Mouse (Mus musculus) testis, postnatal 14 days (tissue): Measurements from ENCODE around the gene Btbd6.
A peak's percentile ranks its signal among the peaks of the same experiment; 100 is the strongest.

Source experiments
- DNase-seq: peaks from one replicate; pipeline ENCODE4 v3.0.0; 2021; ENCODE audit warnings: low spot score

Btbd6 gene

DNA sequence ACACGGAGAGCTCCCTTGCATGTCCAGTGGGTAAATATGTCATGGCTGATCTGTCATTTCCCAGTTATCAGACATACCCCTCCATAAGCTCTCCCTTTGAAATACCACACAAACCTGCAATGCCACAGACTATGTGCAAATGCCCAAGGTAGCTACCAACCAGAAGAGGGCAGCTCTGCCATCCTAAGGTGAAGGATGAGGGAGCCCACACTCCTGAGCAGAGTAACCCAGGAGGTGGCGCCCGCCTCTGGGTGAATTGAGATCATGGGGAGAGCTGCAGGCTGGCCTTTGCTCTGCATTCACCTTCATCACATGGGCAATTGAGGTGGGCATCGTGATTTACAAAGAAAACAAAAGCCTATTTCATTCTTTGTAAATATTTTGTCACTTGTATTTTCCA, 28.7 kb downstream of the Btbd6 start:
- DNase-seq: peak; percentile 62

DNA sequence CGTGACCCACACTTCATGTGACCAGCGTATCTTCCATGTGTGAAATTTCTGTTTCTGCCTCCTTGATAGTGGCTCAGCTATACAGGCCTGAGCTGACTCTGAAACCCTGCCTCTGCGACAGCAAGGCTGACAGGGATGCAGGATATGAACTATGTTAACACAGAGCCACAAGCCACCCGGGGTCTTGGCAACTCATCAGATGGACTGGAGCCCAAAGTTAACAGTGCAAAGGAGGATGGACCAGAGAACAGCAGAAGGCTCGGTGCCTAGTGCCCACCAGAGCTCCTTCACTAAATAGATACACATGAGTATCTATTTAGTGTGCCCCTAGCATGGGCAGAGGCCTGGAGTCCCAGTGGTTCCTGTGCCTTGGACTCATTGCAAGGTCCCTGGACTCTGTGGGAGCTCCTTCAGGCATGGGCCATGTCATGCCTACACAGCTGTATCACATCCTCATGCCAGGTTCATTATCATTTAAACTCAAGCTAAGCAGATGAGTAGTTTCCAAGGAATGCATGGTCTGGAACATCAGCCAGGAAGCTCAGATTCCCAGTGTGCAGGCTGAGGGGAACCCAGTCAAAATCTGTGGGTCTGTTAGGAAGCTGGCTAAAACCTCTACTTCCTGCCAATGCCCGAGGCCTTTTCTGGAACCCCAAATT, 35.5 kb downstream of the Btbd6 start:
- no peak for DNase-seq

DNA sequence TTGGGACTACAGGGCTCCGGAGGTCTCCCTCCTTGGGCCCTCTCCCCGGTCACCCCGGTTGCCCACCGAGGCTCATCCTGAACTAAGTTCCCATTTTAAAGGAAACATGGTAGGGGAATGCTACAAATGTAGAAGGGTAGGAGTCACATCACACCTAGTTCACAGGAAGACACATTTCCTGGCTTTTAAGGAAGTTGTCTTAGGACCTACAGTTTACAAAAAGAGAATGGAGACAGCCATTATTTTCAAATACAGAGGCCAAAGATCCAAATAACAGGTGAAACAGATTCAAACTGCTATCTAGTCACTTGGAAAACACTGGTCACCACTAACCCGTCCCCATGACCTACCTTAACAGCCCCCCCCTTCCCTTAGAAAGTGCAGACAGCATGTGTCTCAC, 36.2 kb downstream of the Btbd6 start:
- DNase-seq: no peak

DNA sequence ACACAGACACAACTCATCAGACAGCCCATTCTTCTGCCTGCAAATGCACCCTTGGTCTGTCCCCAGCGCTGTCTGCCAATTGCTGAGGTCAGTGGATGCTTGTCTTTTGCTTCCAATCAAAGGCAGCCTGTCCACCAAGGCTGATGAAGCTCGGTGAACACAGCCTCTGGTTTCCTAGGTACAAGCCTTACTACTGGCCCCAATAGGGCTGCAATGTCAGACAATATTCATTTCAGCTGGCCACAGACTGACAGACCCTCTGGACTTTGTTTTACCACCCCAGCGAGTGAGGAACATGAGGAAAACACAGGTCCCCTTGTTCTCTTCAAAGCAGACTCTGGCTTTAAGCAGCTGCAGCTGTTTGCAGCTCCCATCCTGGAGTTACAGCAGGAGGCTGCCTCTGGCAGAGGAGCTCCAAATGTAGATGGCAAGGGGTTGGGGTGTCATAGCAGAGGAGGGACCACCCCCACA, 36.8 kb downstream of the Btbd6 start:
- no peak for DNase-seq

DNA sequence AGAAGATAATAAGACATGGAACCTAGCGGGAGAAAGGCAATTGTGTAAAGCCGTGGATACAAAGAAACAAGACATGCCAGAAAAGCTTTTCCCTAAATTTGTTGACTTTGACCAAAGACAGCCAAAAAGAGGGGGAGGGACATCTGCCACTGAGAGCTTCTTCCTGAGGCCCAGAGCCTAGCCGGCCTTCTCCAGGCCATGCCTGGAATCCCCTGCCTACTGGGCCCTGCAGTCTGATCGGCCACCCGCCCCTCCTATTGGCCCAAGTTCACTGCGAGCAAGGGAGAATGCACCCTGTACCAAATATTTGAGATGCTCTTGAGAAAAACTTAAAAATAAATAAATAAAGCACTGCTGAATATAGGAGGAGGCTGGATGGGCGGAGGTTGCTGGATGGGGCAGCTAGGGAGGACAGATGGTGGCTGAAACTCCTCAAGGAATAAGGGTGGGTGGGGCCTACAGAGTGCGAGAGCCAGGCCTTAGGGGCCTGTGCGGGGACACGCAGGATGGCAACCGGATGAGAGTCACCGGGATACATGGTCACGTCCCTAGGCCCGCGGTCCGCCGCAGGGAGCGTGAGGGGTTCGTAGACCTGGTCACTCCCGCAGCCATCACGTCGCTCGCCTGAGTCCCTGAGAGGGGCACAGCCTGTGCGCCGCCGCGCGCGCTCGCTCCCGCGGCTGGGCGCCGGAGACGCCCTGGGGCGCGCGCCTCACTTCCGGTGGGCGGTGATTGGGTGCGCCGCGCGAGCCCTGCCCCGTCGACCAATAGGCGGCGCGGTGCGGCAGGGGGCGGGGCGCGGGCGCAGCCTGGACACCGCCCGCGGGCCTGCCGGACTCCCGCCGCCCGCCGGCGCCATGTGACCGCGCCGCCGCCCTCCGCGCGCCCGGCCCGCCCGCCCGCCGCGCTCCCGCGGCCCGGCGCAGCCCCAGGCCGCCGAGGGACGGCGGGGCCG, 37.6 kb downstream of the Btbd6 start, which contains the start of gene Pacs2:
TSS of gene Pacs2 (plus strand) at position 905 of the 955 bp plus-strand sequence.
- DNase-seq: peak; percentile 93

DNA sequence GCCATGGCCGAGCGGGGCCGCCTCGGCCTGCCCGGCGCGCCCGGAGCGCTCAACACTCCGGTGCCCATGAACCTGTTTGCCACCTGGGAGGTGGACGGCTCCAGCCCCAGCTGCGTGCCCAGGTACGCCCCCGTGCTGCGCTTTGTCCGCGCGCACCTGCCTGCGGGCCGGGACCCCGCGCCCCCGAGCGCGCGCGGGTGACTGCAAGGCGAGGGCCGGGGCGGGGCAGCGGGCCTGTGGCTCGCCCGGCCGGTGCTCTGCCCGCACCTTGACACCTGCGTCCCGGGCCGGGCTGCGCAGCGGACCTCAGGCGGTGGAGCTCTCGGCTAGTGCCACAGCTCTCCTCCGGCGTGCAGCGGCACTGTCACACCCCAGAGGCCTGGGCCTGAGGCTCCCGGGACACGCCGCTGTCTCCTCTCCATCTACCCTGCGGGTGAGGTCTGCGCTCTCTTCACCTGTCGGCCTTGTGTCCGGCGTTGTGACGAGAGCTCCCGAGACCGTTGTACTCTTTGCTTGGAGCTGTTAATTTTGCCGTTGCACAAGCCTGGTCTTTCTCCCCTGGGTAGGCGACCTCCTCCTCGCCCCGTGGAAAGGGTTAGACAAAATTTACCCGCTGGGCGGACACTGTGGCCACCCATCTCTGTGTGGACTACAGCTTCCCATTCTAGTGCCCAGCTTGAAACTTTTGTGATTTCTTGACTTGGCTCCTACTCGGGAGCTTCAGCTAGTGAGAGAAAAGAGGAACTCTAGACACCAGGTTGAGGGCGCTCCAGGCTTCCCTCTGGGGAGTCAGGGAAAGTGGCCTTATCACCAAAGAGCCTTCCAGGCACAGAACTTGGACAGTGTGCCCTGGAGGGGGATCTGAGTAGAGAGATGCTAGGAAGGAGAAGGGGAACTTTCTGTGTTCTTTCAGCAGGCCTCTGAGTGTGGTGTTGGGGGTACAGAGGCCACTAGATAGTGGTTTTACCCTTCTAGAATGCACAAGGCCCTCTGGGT, 38.6 kb downstream of the Btbd6 start:
- peak; percentile 67 for DNase-seq

DNA sequence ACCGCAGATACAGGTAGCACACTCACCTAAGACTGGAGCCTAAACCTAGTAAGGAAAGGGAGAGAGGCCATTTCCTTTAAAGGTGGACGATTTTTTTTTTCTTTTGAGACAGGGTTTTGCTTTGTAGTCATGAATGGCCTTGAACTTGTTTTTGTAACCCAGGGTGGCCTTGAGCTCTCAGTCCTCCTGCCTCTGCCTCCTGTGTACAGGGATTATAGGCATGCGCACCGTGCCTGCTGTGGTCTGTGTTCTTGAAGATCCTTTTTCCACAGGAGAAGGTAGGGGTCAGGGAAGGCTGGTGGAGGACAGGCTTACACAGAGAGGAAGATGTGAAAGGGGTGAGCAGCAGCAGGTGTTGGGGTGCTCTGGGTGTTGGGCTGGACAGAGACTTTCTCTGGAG, 39.7 kb downstream of the Btbd6 start:
- DNase-seq: no peak

DNA sequence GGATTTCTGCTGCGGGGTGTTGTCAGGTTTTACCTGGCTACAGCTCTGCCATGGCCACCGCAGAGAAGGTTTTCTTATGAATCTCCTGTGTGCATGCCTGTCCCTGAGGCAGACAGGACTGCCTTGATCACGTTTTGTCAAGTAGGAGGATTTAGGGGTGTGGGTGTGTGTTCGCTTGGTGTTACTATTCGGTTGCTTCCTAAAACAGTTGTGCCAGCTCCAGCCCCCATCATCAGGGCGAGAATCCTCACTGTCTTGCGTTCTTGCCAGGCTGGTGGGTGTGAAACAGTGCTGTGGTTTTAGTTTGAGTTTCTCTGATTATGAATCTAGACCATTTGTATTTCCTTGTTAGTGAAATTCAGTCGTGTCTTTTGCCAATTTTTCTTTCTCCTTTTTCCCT, 40.7 kb downstream of the Btbd6 start:
- no peak for DNase-seq

DNA sequence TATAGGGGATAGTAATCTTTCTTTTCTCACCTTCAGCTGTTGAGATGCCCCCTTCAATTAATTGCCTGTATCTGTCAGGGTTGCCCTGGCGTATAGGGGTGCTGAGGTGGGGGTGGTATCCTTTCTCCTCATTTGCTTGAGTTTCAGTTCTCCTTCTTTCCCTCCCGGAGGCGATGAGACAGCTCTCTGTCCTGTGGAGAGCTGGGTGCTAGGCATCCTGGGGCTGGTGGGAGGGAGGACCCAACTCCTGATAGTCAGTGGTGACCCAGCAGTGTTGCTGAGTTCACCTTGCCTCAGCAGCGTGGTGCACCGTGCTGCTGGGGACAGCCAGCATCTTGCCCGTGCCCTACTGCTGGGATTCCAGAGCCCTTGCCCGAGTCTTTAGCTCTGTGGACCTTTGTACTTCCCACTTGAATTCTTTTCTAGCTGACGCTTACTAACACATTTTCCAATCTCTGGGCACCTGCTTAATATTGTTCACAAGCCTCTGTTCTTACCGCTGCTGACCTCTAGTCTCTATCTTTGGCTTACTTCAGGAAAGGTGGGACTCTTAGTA, 41.2 kb downstream of the Btbd6 start:
- no peak for DNase-seq

DNA sequence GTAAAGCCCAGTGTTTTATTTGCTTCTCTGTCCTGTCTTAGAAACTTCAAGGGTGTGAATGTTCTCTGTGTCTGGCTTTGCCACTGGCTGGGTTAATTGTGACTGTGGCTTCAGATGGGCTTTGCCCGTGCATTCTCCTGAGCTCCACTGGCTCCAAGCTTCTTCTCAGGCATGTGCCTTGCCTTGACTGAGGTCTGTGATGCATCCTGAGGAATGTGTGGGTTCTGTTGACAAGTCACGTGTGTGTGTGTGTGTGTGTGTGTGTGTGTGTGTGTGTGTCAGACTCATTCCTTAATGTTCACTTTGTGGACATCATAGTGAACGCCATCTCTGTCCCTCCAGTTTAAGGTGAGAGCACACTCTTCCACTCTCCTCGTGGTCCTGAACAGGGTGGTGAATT, 42.5 kb downstream of the Btbd6 start:
- no peak for DNase-seq

DNA sequence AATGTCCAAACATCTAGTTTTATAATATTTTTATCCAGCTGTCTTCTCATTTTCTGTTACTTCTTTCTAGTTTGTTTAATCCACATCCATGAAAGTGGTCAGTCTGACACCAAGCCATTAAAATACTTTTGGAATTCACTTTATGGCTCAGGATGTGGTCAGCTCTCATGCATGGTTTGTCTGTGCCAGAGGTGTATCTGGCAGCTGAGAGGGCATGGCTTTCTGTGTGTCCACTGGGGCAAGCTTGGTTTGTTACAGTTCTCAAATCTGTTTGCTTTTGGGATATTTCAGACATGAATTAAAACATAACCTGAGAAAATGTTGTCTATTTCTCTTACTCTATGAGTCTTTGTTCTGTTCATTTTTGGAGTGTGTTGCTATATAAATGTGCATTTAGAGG, 45.2 kb downstream of the Btbd6 start:
- DNase-seq: no peak

DNA sequence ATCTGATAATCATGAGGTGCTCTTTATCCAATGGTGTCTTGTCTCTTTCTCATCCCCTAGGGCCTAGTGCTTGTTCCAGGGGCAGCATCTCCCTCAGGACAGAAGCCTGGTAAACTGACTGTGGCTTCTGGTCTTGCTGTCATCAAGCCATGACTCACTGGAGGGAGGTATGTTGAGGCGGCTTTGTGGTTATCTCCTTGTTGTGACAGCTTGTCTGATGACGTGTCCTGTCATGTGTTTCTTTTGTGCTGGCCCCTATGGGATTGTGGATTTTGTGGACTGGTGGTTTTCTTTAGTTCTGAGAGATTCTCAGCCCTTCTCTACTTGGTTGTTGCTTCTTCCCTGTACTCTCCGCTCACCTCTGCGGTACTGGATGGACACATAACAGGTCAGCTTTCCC, 46.8 kb downstream of the Btbd6 start:
- DNase-seq: no peak

DNA sequence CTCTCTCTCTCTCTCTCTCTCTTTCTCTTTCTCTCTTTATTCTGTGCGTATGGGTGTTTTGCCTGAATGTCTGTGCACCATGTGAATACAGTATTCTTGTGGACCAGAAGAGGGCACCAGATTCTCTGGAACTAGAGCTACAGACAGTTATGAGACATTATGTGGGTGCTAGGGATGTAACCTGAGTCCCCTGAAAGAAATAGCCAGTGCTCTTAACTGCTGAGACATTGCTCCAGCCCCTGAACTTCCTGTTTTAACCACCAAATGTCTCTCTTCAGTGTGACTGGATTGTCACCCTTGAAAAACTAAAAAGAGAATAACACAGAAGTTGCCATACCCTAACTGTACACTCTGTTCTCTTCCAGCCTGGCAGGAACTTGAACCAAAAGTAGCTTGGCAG, 50.3 kb downstream of the Btbd6 start:
- DNase-seq: no peak

DNA sequence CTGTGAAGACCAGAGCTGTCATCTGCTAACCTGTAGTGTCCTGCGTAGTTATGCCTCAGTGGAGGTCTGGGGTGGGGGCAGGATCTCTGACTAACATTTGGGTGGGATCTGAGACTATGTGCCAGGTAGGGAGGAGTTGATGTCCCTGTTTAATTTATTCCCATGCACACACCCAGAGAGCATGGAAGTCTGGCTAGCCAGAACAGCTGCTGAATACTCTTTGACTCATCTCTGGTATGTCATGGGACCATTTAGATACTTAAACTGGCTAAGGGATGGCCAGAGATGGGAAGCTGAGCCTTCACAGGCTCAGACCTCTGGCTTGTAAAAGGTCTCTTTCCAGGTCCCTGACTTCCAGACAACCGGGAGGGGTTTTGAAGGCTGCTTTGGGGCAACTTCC, 51.2 kb downstream of the Btbd6 start:
- DNase-seq: no peak

DNA sequence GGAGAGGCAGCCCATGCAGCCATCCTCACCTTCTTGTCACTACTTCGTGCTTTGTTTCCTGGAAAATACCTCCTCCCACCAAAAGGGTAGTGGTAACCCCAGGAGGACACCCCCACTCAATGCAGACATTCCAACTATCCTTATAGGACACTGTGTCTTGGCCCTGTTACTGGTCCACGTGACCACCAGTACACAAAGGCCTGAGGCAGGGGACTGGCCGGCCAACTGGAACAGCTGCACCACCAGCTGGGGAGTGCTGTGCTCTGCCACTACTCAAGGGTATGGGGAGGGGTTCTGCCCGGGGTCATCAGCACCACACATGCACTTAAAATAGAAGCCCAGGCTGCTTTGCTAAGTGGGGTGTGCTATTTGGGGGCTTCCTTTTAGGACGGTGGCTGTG, 51.8 kb downstream of the Btbd6 start:
- no peak for DNase-seq
